Mouse (Mus musculus): Measurements from ENCODE around the gene Zfyve28.

Gene Zfyve28

DNA sequence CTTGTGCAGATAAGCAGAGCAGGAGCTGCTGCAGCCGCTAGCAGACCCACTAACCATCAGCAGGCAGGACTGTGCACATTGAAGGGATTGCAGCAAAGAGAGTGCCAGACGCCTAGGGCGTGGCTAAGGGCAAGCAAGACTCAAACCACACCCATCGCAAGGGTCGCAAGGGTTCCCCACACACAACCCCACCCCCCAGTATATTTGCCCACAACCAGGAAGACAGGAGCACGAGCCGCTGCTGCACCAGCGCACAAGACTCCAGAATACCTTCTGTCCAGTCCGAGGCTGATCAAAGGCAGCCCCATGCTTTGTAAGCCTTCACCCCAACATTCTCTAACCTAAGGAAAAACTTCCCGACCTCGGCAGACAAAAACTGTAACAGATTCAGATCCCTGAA, 1.7 kb downstream of the Zfyve28 start:
- no peak for DNase-seq (ENCODE audit: low read depth)

GRCm38 (mm10) chr5:34285285-34285684, 3.0 kb downstream of the Zfyve28 start:
- no peak for DNase-seq (ENCODE audit: low read depth)

DNA sequence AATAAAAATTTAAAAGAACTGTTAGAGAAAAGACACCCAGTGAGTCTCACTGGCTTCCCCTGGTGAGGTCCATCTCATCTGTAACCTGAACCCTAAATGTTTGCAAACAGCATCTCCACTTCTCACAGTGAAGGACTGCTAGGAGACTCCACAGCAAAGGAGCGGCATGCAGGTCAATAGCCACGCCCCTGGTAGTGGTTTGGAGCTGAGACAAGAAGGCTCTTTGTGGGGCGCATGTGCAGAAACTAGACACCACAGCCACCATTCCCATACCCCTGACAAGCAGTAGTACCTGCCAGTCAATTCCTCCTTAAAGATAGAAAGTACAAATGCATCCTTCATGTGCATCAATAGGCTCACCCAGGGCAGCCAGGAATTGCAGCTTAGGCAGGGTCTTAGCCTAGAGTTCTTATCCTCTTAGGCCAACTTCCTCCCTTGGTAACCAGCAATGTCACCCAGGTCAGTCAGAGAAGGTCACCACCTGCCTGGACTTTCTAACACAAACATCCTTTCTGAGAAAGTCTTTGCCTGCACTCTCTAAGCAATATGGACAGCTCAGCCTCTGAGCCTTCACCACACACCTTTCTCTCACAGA, 4.0 kb downstream of the Zfyve28 start:
- DNase-seq (ENCODE audit: low read depth): no peak

DNA sequence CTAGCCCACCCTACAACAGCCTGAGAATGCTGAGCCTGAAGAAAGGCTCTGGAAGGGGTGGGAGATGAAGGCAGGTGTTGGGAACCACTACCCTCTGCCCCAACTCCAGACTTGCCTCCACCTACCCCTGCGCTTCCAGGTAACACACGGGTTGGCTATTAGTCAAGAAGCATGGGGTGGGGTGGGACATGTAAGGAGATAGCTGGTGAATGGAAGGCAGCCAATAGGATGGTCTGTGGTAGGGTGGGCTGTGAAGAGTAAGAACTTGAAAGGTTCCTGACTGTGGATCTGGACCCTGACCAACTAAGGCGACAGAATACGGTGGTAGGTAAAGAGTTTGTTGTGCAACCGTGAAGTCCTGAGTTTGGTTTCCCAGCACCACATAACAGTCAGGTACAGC, 4.9 kb downstream of the Zfyve28 start:
- DNase-seq (ENCODE audit: low read depth): no peak

- DNase-seq (ENCODE audit: low read depth): no peak
These were observed 7.3 kb downstream of the Zfyve28 start for GRCm38 (mm10) chr5:34280976-34281375.

DNA sequence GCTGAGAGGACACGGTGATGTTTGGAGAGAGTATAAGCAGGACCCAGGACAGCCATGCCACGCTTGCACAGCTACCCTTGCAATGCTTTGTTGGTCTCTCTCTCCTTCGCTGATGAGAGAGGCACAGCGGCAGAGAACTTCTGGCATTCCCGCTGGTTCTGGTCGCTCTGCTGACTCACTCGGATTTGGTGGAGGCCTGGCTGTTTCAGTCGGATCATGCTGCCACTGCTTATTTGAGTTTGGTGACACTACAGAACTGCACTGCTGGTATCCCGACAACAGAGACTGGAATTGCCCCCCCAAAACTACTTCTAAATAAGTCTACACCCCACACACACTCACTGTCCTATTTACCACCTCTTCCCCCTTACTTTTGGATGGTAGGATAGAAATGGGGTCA, 9.0 kb downstream of the Zfyve28 start:
- DNase-seq (ENCODE audit: low read depth): no peak

- no peak for DNase-seq (ENCODE audit: low read depth)
These were observed 10.2 kb downstream of the Zfyve28 start for GRCm38 (mm10) chr5:34278058-34278457.

DNA sequence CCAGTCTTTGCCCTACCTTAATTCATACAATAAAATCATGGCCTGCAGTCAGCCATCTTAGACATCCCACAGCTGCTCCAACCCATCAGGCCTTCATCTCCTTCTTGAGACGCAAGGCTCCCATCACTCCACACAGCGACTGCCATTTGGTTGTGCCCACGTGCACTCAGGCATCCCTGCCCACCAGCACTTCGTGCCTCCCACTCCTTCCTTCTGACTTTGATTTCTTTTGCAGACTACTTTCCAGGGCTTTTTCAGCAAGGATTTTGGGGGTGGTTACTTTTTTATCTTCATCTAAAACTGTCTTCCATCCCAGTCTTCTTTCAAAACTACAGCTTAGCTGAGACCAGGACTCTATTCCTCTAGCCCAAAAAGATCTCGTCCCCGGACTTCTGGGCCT, 11.5 kb downstream of the Zfyve28 start:
- DNase-seq (ENCODE audit: low read depth): no peak

GRCm38 (mm10) chr5:34276191-34276590, 12.1 kb downstream of the Zfyve28 start:
- no peak for DNase-seq (ENCODE audit: low read depth)

GRCm38 (mm10) chr5:34274676-34275293, 13.5 kb downstream of the Zfyve28 start:
- DNase-seq (ENCODE audit: low read depth): no peak

DNA sequence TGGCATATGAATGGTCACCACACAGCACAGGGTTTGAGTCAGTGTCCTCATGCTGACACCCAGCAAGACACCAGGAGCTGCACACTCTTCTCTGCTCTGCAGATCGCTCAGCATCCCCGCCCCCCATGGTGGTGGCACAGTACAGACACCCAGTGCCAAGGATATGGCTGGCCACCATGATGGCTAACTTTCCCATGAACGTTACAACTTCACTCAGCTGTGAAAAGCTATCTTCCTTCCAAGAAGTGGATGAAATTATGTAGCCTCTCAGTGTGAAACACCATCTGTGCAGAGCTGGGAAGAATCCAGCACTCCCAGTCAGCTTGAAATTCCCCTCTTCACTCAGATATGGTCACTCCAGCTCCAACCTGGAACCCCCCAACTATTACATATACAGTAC, 14.0 kb downstream of the Zfyve28 start:
- no peak for DNase-seq (ENCODE audit: low read depth)

- DNase-seq (ENCODE audit: low read depth): no peak
These were observed 15.0 kb downstream of the Zfyve28 start for GRCm38 (mm10) chr5:34273251-34273681.

DNA sequence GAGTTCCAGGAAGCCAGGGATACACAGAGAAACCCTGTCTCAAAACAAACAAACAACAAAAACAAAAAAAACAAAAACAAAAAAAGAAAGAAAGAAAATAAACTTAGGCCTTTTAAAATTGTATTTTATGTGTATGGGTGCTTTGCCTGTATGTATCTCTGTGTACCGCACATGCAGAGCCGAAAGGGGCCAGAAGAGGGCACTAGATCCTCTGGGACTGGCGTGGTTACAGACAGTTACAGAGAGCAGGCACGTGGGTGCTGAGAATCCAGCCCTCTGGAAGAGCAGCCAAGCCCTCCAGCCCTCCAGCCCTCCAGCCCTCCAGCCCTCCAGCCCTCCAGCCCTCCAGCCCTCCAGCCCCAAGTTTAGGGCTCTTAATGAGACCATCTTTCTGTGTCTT, 16.5 kb downstream of the Zfyve28 start:
- peak; percentile 56 for DNase-seq (ENCODE audit: low read depth)

DNA sequence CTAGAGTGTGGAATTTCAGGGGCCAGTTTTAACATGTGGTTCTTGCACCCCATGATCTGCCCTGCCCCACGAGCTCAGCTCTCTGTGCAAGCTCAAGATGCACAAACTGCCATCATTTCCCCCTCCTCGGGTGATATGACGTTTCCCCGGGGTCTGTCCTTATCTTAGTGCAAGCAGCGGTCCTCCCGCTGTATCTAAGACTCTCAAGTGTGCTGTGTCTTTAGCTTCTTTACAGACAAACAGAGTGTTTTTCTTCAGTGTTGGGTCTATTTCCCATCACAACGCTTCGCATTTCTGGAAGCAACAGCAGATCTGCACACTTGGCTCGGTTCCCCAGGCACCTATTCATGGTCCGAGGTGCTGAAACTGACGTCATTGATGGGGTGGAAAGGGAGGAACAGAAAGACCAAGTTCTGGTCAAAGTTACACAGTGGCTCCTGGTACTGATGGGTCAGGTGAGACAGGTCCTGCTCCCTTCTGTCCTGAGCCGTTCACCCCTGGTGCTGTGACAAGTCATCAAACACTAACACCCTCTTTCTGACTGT, 18.3 kb downstream of the Zfyve28 start:
- no peak for DNase-seq (ENCODE audit: low read depth)

GRCm38 (mm10) chr5:34269197-34269920, 18.9 kb downstream of the Zfyve28 start:
- no peak for DNase-seq (ENCODE audit: low read depth)

GRCm38 (mm10) chr5:34266065-34266464, 22.2 kb downstream of the Zfyve28 start:
- DNase-seq (ENCODE audit: low read depth): no peak

GRCm38 (mm10) chr5:34259172-34259816, 29.0 kb downstream of the Zfyve28 start:
- no peak for DNase-seq (ENCODE audit: low read depth)

DNA sequence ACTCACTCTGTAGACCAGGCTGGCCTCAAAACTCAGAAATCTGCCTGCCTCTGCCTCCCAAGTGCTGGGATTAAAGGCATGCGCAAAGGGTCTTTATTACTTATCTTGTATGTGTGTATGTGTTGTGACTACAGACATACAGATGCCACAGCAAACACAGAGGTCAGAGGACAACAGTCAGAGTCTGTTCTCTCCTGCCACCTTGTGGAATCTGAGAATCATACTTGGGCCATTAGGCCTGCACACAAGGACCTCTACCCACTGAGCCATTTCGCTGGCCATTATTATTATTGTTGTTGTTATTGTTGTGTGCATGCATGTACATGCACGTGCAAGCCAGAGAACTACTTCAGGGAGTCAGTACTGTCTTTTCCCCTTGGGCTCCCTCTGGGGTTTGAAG, 33.1 kb downstream of the Zfyve28 start:
- no peak for DNase-seq (ENCODE audit: low read depth)

GRCm38 (mm10) chr5:34254309-34254708, 33.9 kb downstream of the Zfyve28 start:
- no peak for DNase-seq (ENCODE audit: low read depth)

- no peak for DNase-seq (ENCODE audit: low read depth)
These were observed 35.2 kb downstream of the Zfyve28 start for GRCm38 (mm10) chr5:34252967-34253519.

DNA sequence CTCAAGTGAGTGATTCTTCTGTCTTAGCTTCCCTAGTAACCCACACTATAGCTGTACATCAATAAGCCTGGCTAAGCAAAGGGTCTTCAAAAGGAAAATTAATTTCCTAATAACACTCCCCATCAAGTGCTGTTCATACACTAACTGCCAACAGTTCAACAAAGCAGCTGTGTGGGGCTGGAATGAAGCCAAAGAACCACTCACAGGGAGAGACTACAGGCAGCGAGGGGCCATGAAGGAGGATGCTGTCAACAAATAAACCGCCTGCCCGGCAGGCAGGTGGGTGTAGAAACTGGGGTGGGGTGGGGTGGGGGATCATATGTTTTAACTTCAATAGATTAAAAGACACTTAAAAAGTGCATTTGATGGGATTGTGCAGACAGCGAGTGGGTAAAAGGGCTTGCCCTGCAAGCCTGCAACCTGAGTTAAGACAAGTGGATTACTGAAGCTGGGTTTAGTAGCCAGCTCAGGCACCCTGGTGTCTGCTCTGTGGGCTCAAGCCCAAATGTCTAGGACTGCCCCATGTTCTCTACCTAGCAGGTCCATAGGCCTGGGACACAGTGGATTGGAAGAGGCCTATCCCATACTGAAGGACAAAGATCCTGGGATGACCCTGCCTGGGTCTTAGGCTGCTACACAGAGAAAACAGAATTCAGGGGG, 35.8 kb downstream of the Zfyve28 start:
- DNase-seq (ENCODE audit: low read depth): no peak

GRCm38 (mm10) chr5:34251794-34252193, 36.5 kb downstream of the Zfyve28 start:
- no peak for DNase-seq (ENCODE audit: low read depth)

All from c-Kit-positive CD71-negative TER-119-negative erythroid progenitor cells, embryonic 14.5 days (primary cell).